Mouse (Mus musculus): Measurements from ENCODE around the gene Jhy.

The Jhy gene

DNA sequence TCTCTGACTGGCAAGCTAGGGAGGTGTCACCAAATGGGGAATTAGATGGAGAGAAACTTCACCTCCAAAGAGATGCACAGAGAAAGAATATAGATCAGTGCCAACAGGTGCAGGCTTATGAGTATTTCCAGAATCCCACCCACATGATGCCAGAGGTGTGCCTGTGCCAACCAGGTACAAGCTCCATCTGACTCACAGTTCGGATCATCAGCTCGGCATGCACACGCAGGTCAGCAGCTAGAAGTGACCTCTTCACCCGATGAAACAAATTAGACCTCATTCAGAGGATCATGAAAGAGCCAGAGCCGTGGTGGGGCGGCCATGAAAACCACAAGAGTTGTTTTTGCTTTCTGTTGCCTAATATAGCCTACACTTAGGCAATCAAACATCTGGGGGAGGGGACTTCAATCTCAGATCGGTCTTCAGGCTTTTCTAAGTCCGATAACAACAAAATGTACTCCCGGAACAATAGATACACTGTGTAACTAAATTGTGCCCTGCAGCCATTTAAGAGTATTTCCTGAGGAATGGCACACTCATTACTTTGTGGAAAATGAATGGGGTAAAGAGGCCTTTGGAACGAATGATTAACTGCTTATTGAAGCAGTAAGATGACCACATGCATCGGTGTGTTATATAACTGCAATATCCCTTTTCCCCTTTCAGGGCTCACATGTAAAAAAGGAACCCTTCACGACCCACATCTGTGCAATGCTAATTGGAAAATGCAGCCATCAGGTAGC lies 45.9 kb downstream of the Jhy start:
- DNase-seq (ENCODE audit: low read depth): no peak

DNA sequence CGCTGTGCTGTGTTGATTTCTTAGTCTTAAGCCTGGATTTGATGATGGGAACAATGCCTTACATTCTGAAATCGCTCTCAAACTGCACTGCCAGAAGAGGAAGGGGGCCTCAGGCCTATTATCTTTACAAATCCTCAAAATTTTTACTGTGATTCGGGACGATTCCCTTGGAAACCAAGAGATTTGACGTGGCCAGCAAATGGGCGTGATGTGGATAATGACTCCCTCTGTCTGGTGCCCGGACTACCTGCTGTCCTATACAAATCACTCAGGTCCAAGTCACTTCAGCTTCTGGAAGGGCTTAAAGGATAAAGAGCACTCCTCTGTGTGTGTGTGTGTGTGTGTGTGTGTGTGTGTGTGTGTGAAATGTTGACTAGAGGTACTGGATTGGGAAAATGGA lies 55.0 kb downstream of the Jhy start:
- no peak for DNase-seq (ENCODE audit: low read depth)

DNA sequence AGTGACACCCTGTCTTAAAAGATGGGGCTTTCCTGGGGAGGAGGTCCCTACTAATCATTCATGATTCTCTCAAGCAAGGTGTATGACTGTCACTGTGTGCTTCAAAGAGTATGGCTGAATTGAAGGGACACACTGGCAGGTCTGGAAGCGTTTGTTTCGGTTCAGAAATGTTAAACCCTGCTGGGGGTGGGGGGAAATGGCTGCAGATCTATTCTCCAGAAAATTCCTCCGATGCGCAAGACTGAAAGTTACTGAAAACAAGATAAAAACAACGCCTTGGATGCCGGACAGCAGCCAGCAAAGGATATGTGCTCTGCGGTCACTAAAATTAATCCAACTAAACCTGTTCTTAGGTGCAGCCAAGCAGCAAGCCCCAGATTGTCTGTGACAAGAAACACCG lies 55.5 kb downstream of the Jhy start:
- no peak for DNase-seq (ENCODE audit: low read depth)

DNA sequence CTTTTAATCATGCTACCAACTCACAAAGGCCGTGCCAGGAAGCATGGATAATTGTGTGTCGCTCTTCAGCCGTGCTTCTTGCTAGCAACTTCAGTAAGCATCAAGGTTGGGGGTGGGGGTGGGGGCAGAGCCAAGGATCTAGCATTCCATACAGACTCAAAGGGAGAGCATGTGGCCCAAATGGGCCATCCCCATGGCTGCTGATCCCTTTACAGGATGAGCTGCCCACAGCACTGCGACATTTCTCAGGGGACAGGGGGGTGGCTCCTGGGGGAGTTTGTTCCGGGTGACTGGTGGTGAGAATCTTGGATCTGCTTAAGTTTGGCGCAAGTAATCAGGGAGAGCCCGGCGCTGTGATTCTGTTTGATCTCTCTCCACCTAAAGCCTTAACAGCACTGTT lies 56.5 kb downstream of the Jhy start:
- no peak for DNase-seq (ENCODE audit: low read depth)

DNA sequence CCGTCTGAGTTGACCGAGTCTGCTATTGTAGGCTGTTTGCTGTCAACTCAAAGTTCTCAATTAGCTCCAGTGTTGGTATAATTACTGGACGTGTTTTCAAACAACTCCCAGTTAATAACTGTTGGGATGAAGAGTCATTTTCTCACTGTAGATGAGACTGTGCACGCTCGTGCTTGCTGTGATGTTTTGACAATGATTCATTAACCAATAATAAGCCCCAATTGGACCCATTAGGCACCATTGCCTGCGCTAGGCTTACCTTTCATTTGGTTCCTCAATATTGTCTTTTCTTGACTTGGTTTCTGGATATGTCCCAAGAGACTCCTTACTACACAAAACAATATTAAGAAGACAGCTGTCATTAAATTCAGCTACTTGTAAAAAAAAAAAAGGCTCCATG lies 71.5 kb downstream of the Jhy start:
- no peak for DNase-seq (ENCODE audit: low read depth)

DNA sequence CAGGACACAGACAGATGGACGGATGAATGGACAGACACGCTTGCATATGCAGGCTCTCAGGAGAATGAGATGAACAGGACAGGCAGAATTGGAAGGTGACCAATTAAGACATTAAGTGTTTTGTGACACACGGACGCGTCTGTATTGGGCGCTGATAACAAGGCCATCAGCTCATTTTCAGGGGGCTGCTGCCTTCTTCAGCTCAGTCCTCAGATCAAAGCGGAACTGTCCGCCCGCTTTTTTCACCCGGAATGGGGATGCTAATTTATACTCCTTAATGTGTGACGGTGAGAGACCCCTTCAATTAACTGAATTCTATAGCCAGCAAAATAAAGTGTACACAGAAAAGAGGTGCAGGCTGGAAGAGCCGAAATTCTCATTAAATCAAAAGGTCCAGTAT lies 74.5 kb downstream of the Jhy start:
- no peak for DNase-seq (ENCODE audit: low read depth)

DNA sequence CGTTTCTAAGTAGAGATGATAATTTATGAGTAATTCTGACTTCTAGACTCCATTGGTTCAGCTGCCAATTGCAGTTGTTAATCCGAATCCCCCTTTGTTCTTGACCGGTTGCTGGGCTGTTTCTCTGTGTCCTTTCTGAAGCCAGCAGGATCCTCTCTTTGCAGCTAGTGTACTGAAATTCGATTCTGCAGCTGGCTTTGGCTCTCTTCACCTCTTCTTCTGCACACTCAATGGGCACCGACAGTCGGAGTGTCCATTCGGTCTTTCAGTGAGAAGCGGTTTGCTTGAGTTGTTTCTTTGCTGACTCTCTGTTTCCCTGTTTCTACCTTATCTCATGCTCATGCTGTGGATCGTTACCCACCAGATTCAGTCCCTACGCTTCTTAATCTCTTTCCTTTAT lies 78.2 kb downstream of the Jhy start:
- DNase-seq (ENCODE audit: low read depth): no peak

DNA sequence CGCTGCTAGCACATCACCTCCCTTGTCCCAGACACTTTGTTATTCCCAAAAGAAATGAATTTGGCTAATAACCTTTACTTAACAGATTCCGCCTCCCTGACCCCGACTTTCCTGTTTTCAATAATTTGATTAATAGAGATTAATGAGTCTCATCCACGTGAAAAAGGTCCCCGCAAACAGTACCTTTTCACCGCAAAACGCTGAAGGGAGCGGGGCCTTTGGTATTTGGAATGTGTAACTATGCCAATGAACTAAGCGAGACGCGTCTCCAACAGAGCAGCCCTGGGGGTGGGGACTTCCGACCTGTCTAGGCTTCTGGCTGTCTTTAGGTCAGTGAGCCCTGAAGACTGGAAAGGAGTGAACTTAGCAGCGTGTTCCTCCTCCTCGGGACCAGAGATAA lies 84.9 kb downstream of the Jhy start:
- no peak for DNase-seq (ENCODE audit: low read depth)

DNA sequence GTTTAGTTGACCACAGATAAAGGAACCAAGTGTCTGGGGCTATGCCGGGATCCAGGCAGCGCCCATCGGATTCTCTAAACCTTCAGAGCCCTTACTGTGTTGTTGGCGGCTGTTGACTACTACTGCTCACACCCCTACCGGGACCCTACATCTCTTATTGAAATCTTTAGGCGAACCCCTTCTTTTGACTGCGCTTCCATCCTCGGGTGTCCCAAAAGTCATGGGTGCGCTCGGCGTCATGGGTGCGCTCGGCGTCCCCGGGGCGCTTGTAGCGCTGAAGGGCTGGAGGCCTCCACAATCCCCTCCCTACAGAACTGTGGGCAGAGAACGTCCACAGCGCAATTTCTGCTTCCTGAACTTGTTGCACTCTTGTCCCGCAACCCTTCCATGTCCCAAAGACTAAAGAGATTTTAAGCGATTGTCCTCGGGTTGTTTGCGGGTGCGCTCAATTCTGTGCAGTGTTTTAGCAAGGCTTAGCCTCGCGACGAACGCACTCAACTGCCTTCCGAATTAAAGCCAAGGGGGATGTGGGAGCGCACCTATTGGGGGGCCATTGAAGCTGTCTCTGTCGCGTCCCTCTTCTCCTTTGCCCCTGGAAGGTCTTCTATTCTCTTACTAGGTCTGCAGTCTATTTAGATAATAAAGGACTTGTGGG lies 85.5 kb downstream of the Jhy start:
- no peak for DNase-seq (ENCODE audit: low read depth)

DNA sequence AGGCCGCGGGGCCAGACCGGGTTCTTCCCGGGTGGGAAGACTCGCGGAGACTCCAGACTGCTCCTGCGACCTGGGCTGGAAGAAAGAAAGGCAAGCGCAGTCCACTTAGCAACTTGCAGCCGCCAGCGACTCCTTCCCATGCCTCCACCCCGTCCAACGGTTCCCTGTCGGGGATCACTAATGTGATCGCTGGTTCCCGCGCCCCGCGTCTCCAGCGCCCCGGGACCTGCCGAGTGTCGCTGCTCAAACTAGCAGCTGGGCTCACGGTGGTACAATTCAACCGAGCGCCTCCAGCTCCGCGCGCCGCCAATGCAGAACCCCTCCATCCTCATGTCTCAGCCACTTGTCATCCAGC lies 86.1 kb downstream of the Jhy start:
- DNase-seq (ENCODE audit: low read depth): no peak

DNA sequence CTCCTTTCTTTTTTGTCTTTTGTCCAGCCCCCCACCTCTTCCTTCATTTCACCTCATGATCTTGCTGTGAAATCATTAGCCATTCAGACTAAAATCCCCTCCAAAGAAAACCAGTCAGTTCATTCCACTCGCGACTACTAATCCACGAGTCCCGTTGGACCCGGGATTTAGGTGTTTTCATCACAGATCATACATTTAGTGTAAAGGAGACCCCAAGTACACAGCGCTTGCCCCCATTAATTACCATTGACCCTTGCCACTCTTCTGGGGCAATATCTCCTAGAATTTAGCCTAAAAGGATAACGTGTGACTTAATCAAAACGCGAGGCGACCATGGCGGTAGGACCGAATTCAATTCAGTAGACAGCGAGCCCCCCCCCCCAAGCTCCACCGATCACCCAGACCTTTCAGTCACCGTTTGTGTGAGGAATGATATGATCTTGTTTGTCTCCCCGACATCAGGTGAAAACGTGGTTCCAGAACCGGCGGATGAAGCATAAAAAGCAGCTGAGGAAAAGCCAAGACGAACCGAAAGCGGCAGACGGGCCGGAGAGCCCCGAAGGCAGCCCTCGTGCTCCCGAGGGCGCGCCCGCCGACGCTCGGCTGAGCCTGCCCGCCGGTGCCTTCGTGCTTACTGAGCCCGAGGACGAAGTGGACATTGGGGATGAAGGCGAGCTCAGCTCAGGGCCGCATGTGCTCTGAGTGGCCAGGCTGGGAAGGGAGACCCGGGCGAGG lies 86.6 kb downstream of the Jhy start:
- no peak for DNase-seq (ENCODE audit: low read depth)

DNA sequence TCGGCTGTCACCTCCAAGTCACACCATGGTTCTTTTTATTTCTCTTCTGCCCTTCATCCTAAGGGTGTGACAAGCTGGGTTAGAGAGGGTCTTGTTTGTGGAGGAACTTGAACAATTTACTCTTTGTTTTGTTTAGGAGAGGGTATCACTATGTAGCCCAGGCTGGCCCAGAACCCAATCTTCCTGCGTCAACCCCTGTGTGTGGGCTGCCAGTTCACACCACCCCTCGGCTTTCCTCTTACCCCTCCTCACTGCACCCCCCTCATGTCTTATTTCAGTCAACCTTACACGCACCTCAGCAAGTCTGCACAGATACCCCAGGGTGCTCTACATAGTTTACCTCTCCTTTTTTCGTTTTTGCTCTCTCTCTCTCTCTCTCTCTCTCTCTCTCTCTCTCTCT lies 87.2 kb downstream of the Jhy start:
- no peak for DNase-seq (ENCODE audit: low read depth)

DNA sequence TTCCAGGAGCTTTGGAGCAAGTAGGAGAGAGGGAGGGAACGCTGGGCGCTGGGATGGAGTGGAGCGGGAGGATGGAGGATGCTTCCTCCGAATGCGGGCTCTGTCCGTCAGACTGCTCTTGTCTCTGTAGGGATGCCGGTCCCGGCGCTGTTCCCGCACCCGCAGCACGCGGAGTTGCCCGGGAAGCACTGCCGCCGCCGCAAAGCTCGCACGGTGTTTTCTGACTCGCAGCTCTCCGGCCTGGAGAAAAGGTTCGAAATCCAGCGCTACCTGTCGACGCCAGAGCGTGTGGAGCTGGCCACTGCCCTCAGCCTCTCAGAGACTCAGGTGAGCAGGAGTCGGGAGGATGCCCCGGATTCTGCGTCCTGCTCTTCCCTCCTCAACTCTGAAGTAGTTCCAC lies 87.8 kb downstream of the Jhy start:
- no peak for DNase-seq (ENCODE audit: low read depth)

DNA sequence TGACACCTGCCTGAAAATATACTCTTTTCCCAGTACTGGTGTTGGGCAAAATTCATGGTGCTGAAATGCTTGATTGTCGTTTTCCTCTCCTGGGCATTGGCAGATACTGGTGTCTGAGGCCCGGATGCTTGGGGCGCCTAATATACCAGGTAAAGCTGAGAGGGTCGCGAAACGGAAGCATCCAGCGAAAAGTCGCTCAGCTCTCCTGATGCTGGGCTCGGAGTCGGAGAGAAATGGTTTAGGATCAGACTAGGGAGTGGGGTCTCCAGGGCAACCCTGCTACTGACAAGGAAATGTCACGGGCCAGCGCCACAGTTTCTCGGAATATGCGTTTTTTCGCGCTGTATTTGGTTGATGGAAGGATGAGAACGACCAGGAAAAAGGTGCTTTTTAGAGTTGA lies 88.5 kb downstream of the Jhy start:
- DNase-seq (ENCODE audit: low read depth): no peak

DNA sequence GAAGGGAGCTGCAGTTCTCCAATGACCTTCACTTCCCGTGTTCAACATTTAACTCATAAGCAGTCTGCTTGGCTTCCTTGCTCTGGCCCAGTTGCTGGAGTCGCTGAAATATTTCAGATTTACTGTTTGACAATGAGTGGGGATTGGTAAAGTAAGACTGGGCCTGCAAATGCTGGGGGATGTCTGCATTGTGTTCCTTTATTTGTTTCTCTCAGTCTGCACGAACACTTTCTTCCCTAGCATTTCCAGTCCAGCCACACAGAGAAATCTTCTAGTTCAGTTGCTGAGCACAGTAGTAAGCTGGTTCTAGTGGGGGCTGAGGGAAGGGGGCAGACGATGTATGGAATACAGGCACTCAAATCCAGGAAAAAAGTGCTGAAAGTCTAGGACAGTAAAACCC lies 89.0 kb downstream of the Jhy start:
- no peak for DNase-seq (ENCODE audit: low read depth)

DNA sequence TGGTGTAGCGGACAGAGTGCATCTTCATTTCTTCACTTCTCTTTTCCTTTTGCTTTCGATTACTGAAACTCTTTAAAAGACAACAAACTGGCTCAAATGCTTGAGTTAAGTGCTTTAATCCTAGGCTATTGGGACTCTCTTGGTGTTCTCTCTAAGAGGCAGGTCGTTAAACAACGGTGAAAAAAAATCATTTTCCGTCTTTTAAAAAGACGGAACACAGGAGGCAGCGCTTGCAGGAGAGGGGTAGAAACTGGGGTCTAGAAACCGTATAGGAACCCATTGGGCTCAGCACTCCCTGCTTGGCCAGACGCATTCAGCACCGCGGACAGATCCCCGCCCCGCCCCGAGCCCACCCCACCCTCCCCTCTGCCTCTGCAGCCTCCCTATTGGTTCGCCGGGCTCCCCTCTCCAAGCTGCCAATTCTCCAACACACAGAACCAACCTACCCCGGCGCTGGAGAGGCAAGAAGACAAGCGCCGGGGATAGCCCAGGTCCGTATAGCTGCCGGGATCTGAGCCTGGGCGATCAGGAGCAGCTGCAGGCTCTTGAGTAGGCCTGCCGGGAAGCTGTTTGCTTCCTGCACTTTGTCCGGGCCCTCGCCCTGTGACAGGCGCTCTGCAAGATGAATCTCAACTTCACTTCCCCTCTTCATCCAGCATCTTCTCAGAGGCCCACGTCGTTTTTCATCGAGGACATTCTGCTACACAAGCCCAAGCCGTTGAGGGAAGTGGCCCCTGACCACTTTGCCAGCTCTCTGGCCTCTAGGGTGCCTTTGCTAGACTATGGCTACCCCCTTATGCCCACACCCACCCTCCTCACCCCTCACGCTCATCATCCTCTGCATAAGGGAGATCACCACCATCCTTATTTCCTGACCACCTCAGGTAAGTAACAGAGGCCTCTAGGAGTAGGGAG lies 90.1 kb downstream of the Jhy start, which contains the start of gene Bsx:
Bsx (plus strand) TSS at position 572 of the 915 bp plus-strand sequence.
- DNase-seq (ENCODE audit: low read depth): peak; percentile 9

DNA sequence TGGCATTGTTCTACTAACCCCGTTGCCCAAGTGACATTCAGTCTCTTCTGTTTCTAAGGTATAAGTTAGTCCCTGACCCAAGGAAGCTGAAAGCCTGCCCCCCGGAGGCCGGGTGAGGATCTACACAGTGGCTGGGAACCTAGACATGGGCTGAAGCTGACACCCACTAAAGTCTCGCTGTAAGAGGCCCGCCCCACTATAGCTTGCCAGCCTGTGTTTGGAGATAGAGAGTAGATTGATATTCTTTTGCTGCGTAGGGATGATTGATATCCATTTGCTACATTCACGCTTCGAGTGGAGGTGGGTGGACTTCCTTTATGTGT lies 91.8 kb downstream of the Jhy start:
- no peak for DNase-seq (ENCODE audit: low read depth)

DNA sequence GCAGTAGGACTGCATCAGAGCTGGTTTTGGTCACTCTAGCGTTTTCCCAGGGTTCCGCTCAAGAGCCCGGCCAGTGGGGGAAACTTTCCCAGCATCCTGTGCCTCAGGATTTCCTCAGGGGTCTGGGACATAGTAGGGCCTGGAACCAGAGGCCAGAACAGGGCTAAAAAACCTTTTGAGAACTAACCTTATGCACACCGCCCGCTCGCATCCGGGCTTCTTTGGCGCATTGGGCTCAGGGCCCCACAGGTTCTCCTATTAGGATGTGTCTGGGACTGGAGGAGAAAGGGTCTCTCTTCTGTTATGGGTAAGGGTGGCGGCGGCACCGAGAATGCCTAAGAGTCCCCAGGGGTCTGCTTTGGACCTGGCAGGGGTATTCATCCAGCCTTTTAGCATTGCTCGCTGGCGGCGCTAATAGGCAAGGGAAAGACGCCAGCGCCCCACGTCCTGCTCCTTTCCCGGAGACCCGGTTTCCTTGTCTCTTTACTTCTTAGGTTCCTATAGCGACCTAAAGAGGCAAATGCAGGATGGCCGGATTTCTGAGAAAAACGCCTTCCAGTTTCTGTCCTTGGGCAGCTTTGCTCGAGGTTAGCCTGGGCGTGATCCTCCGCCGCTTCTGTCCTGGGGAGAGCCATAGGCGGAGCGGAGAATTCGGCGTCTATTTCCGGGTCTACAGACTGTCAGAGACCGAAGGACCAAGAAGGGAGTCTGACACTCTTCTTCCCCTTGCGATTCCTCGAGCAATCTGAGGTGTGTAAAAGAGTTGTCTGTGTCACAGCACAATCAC lies 92.4 kb downstream of the Jhy start:
- DNase-seq (ENCODE audit: low read depth): no peak

DNA sequence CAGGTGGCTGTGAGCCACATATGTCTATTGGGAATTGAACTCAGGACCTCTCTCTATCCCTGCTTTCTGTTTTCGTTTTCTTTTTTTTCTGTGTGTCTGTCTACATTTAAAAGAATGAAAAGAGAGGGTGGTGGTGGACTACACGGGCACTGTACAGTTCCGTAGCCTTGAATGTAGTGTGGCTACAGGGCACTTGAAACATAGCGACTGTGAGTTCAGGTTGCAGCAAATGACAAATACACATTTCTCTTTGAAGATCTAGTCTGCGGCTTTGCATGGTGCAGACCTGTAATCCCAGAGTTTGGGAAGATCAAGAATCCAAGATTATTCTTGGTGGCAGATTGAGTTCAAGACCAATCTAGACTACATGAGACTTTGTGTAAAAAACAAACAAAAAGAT lies 93.6 kb downstream of the Jhy start:
- DNase-seq (ENCODE audit: low read depth): no peak

DNA sequence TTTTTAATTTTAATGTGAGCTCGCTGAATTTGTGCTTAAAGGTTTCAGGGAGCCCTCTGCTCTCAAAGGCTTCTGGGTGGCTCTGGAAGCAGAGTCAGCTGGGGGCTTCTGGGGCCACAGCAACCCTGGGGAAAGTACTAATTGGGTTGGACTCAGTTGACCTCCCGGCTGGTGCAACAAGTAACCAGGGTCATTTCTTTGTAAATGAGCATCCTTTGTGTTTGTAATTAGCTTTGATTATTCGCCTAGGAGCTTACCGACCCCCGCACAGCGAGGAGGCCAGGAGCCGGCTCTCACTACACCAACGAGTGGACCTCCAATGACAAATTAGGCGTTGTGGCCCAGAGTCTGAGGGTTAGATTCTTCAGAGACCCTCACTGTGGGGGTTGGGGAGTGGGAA lies 104.7 kb downstream of the Jhy start:
- DNase-seq (ENCODE audit: low read depth): no peak

DNA sequence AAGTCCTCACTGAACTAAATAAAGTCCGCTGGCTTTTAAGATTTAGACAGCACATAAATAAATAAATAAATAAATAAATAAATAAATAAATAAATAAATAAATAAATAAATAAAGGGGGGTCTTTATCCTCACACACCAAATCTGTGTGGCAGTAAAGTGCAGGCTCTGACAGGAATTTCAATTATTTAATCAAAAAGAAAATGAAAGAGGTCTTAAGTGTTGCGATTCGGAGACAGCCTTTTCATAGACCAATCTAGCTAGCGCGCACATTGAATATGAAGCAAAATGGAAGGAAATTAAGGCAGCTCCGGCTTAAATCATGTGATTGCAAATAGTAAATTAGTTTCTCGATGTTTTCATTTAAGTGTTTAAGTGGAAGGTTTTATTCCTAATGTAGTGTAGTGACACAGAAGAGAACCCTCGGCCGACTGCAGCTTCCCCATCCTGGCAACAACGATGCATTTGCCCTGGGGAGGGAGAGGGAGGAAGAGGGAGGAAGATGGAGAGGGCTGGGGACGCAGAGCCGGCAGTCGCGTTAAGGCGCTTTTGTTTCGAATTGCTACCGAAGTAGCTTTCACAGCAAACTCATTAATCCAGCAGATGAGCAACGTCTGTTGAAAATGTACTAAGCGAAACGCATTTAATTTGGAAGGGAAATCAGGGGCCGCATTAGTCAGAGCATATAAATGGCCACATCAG lies 105.3 kb downstream of the Jhy start:
- no peak for DNase-seq (ENCODE audit: low read depth)

All from c-Kit-positive CD71-positive TER-119-negative erythroid progenitor cells, embryonic 14.5 days (primary cell).